Mouse (Mus musculus) lung, postnatal 0 days (tissue): ENCODE results near the gene Bnc2. TPM values are rescaled to one million over a fixed set of nuclear protein-coding genes. Genes with fewer than 3 reads are reported as not detected.
A peak's percentile ranks its signal among the peaks of the same experiment; 100 is the strongest.

Source experiments
- ATAC-seq: fragments of 200-750 bp; cut with Nextera tagmentation; 2 replicates; pipeline ENCODE4 v1.8.0; 2017; ENCODE audit warnings: moderate library complexity
- DNase-seq: peaks from one replicate; pipeline ENCODE4 v3.0.0-alpha.2; 2016; ENCODE audit warnings: low spot score
- H3K27ac ChIP-seq: fragments of 300-500 bp; sonication (generic); 2 replicates; pipeline ENCODE4 v1.5.1; 2014; ENCODE audit warnings: antibody characterized with exemption, mild to moderate bottlenecking, low read length, mixed read lengths
- H3K27me3 ChIP-seq: fragments of 300-500 bp; sonication (generic); replicated peaks from 2 replicates; pipeline ENCODE4 v1.6.1; 2014; ENCODE audit warnings: low read length, mixed read lengths; ENCODE audit not compliant: insufficient read depth
- H3K36me3 ChIP-seq: fragments of 300-500 bp; sonication (generic); 2 replicates; pipeline ENCODE4 v1.6.1; 2014; ENCODE audit warnings: low read length, mixed read lengths; ENCODE audit not compliant: insufficient read depth
- H3K4me1 ChIP-seq: fragments of 300-500 bp; sonication (generic); 2 replicates; pipeline ENCODE4 v1.6.1; 2014; ENCODE audit warnings: antibody characterized with exemption, low read depth, low read length, mixed read lengths; ENCODE audit not compliant: insufficient read depth
- H3K4me2 ChIP-seq: fragments of 300-500 bp; sonication (generic); replicated peaks from 2 replicates; pipeline ENCODE4 v1.6.1; 2014; ENCODE audit warnings: low read depth, mild to moderate bottlenecking, low read length, moderate library complexity, mixed read lengths
- H3K4me3 ChIP-seq: fragments of 300-500 bp; sonication (generic); 2 replicates; pipeline ENCODE4 v1.5.1; 2014; ENCODE audit warnings: low read depth, low read length
- H3K9ac ChIP-seq: fragments of 300-500 bp; sonication (generic); replicated peaks from 2 replicates; pipeline ENCODE4 v1.6.1; 2014; ENCODE audit warnings: low read depth, mild to moderate bottlenecking
- H3K9me3 ChIP-seq: fragments of 300-500 bp; sonication (generic); 2 replicates; pipeline ENCODE4 v1.6.1; 2016; ENCODE audit warnings: low read length, mixed read lengths
- CTCF ChIP-seq: IDR thresholded peaks from 2 replicates; pipeline ENCODE4 v1.5.1; 2016; ENCODE audit warnings: antibody characterized with exemption, mild to moderate bottlenecking
- EP300 ChIP-seq: IDR thresholded peaks from 2 replicates; pipeline ENCODE4 v1.6.1; 2016; ENCODE audit warnings: antibody characterized with exemption, mild to moderate bottlenecking, control low read depth
- WGBS: fragments of 180-500 bp; shearing (Covaris S2); extraction: QIAGEN DNeasy Blood & Tissue Kit; methylation state at CpG from one replicate; pipeline ENCODE4 v1.1.7; 2014; 5-methylcytosine and 5-hydroxymethylcytosine counted together
- polyA plus RNA-seq: library from polyadenylated mRNA; unstranded; fragments of >200 nt; fragmentation: Nextera tagmentation; extraction: Ambion mirVana; gene quantifications from 2 replicates; pipeline ENCODE4 v1.2.1, GENCODE M21; 2015

Gene Bnc2
- polyA plus RNA-seq, 1 experiment from 2014 or later: 1.9 TPM

DNA sequence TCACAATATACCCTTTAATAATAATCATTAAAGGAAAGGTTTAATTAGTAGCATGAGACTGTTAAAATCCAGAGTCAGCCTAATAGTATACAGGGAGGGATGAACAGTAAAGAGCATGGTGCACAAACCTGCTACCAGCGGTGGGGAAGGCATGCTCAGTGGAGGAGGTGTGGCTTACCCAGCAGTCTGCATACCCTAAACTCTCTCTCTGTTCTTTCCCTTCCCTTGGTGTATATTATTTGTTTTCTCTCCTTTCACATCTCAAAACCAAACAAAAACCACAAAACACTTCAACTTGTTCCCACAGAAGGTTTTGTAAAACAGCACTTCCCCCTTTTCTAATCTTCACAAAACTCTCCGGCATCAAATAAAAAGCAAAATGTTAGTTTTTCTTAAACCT is 202.4 kb downstream of the Bnc2 start:
- Histone ChIP-seq H3K4me1 (no peaks in the 10 kb centered on the region), H3K27me3 (no peaks in the 10 kb centered on the region), H3K9ac (no peak overlapping the region), H3K27ac (no peak overlapping the region), H3K4me3 (no peak overlapping the region), H3K9me3 (no peaks in the 10 kb centered on the region), H3K36me3 (no peaks in the 10 kb centered on the region), H3K4me2 (no peak overlapping the region)
- DNase-seq: no peak
- WGBS: 62% methylated on average over 2 of the region's 2 CpGs
- no peak for ATAC-seq
- TF ChIP-seq CTCF (no peak), EP300 (no peak)

DNA sequence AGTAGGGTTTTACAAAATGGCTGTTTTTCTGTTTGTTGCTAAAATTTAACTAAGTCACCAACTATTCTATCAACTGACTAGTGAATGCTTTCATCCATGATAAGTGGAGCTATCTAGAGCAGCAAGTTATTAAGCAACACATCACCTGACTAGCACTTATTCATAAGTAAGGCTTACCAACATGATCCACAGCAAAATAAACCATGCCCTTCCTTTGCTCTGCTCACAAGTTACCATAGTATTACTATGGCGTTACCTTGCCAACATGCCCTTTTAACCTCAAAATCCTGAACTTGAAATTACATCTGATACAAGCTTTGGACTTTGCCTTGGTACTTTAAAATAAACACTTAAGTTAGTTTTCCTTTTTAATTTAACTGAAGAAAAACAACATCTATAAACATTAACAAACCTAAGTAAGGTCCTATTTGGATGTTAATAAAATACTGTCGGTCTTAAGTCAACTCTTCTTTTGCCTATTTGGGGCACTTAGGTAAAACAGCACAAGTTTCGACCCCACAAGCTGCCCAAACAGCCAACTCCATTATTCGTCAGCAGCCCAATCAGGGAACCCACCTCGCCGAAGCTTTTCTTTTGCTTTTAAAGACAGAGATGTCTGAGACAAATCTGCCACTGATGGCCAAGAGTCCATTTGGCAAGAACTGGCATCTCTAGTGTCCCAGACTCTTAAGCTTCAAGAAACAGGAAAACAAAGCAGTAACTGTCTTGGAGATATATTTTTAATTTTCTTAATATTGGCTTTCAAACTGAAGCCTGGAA is 204.8 kb downstream of the Bnc2 start:
- no peak overlapping the region for H3K27ac ChIP-seq
- no peak overlapping the region for H3K4me2 ChIP-seq
- no peaks in the 10 kb centered on the region for H3K4me1 ChIP-seq
- no peak overlapping the region for H3K4me3 ChIP-seq
- TF ChIP-seq CTCF: no peak
- TF ChIP-seq EP300: no peak
- H3K27me3 ChIP-seq: no peaks in the 10 kb centered on the region
- no peaks in the 10 kb centered on the region for H3K36me3 ChIP-seq
- no peak for DNase-seq
- no peaks in the 10 kb centered on the region for H3K9me3 ChIP-seq
- no peak for ATAC-seq
- H3K9ac ChIP-seq: no peak overlapping the region
- WGBS: 84% methylated on average over 6 of the region's 6 CpGs

DNA sequence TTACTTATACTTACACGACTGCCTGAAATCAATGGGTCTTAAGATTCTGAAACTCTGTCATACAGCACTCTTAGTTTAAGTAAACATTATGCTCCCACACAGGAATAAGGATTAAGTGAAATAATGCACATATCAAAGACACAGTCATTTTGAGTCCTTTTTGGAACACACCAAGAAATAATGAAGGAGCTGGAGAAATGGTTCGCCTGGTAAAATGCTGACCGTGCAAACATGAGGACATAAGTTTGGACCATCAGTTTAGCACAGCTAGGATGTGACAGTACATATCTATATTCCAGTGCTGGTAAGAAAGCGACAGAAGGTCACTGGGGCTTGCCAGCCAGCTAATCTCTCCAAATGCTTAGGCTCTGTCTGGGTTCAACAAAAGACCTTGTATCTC is 205.7 kb downstream of the Bnc2 start:
- no peaks in the 10 kb centered on the region for H3K4me1 ChIP-seq
- no peak for DNase-seq
- WGBS: 54% methylated on average over 4 of the region's 4 CpGs
- H3K36me3 ChIP-seq: no peaks in the 10 kb centered on the region
- ATAC-seq: no peak
- no peak overlapping the region for H3K4me3 ChIP-seq
- H3K9me3 ChIP-seq: no peaks in the 10 kb centered on the region
- H3K27ac ChIP-seq: no peak overlapping the region
- H3K27me3 ChIP-seq: no peaks in the 10 kb centered on the region
- H3K9ac ChIP-seq: no peak overlapping the region
- H3K4me2 ChIP-seq: no peak overlapping the region
- TF ChIP-seq CTCF (no peak), EP300 (no peak)

DNA sequence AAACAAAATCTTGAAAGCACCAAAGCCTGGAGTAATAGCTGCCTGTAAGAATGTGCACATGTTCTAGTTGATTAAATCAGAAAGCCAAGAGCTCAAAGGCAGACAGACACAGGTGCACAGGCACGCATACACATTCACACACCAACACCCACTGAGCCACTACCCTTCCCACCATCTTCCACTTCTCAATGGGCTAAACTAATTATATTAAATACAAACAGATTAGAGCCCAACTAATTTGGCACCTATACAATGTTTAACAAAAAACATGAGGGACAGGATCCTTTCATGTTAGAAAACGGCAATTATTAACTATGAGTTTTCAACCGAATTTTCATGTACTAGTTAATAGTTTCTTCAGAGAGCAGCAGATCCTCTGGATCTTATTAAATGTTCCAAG is 207.4 kb downstream of the Bnc2 start:
- DNase-seq: no peak
- Histone ChIP-seq H3K4me3 (no peak overlapping the region), H3K27ac (no peak overlapping the region), H3K36me3 (no peaks in the 10 kb centered on the region), H3K4me1 (no peaks in the 10 kb centered on the region), H3K9ac (no peak overlapping the region), H3K27me3 (no peaks in the 10 kb centered on the region), H3K4me2 (no peak overlapping the region), H3K9me3 (no peaks in the 10 kb centered on the region)
- 82% methylated on average over 3 of the region's 3 CpGs for WGBS
- ATAC-seq: no peak
- no peak for TF ChIP-seq EP300
- no peak for TF ChIP-seq CTCF

DNA sequence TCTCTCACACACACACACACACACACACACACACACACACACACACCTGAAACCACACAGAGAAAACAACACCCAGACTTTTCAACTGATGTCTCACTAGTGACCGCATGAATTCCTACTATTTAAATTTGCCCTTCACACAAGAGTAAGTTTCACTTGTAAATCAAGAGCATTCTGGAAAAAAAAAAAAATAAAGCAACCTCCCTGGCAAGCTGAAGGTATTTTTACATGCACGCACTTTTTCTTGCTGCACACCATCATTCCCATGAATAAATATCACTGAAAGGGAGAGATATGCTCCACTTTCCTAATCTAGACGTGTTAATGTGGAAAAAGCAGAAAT is 216.9 kb downstream of the Bnc2 start:
- 71% methylated on average over 3 of the region's 3 CpGs for WGBS
- no peak overlapping the region for H3K9ac ChIP-seq
- no peaks in the 10 kb centered on the region for H3K36me3 ChIP-seq
- no peaks in the 10 kb centered on the region for H3K27me3 ChIP-seq
- no peaks in the 10 kb centered on the region for H3K4me1 ChIP-seq
- no peak overlapping the region for H3K27ac ChIP-seq
- no peak overlapping the region for H3K4me3 ChIP-seq
- no peak for ATAC-seq
- no peaks in the 10 kb centered on the region for H3K9me3 ChIP-seq
- no peak overlapping the region for H3K4me2 ChIP-seq
- no peak for TF ChIP-seq CTCF
- TF ChIP-seq EP300: no peak
- no peak for DNase-seq

DNA sequence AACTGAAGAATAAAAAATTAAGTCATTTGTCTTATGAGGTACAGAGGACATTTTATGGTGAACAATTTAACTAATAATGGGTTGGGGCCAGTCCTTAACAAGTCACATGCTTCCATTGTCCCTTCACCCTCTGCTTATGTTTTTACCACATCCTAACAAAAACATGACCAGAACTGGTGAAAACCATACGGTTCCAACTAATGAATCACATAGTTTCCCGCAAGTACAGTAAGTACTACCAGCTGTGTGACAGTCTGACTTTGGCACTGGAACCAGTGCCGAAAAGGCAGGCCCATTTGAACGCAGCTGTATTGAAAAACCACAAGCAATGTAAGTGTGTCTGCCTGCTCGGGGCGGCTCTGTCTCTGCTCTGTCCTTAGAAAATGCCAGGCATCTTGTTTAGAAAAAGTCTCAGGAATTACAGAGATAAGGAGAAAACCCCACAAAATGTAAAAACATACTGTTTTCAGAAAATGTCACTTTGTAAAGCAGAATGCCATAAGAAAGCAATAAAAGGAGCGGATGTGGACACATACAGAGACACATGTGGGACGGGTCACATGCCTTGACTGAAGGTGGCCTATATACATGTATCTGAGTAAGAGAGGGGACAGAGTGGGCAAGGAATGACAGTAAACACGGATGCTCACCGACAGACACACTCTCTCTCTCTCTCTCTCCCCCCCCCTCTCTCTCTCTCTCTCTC is 217.4 kb downstream of the Bnc2 start:
- Histone ChIP-seq H3K27ac (no peak overlapping the region), H3K4me2 (no peak overlapping the region), H3K9ac (no peak overlapping the region), H3K36me3 (no peaks in the 10 kb centered on the region), H3K9me3 (no peaks in the 10 kb centered on the region), H3K27me3 (no peaks in the 10 kb centered on the region), H3K4me3 (no peak overlapping the region), H3K4me1 (no peaks in the 10 kb centered on the region)
- TF ChIP-seq EP300 (no peak), CTCF (no peak)
- ATAC-seq (0 out of 2 replicates have a peak, but pooled peaks have one; percentile 14), DNase-seq (peak; percentile 10)
- WGBS: 54% methylated on average over 8 of the region's 10 CpGs
